Mouse (Mus musculus) lung, adult 2 months (tissue): ENCODE results near the gene Olfr287.

Experiments used
- CTCF ChIP-seq: fragments of 200-500 bp; IDR thresholded peaks from 2 replicates; pipeline ENCODE4 v1.5.1; 2011; ENCODE audit warnings: mild to moderate bottlenecking, low read length, control low read depth; ENCODE audit not compliant: insufficient read depth
- POLR2A ChIP-seq: fragments of 200-500 bp; IDR thresholded peaks from 2 replicates; pipeline ENCODE4 v1.6.1; 2011; ENCODE audit warnings: low read depth, mild to moderate bottlenecking, control low read depth, low read length, borderline replicate concordance; ENCODE audit errors: extremely low read depth

DNA sequence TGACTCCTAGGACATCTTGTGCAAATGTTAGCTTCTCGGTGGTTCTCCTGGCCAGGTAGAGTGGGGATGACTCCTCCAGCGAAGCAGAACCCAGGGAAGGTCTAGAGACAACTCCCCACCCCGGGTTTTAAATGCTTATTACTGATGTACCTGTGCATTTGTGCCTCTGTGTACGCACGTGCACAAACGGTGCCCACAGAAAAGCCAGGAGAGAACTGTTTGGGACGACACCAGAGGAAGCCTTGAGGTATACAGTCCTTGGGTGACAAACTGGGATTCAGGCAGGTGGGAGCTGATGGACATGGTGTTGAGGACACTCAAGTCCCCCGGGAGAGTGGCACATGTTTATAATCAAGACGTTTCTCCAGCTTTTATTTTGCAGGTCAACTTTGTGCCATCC is 49.9 kb downstream of the Olfr287 start:
- TF ChIP-seq POLR2A = no peak
- no peak for TF ChIP-seq CTCF
